Mouse (Mus musculus): ENCODE data around the gene Jmjd4. TPM values are rescaled to one million over a fixed set of nuclear protein-coding genes. Genes with fewer than 3 reads are reported as not detected.

The Jmjd4 gene
- total and polyA plus RNA-seq, 3 experiments, result 9.6 to 15.7 (median 10.2) TPM

DNA sequence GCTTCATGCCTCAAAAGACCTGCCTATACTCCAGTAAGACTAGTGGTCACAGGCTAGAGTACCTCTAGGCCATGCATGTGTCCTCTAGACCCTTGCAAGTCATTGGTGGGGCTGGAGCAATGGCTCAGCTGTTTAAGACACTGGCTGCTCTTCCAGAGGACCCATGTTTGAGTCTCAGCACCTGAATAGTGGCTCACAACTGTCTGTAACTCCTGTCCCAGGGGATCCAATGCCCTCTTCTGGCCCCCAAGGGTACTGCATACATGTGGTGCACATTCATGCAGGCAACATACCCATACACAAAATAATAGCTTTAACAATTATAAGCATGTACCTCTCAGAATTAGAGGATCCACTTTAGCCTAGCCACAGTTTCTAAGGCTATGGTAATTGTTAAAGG is 6.7 kb upstream of the Jmjd4 start:
- dilution Hi-C loops (cut with MboI; ENCODE audit: extremely low pct_ligation_motif_present, extremely low pct_unique_long_range_greater_than_20kb, low sequenced_read_pairs) (no loop called here), in situ Hi-C loops (cut with MboI; ENCODE audit: low pct_ligation_motif_present, low pct_unique_long_range_greater_than_20kb, low sequenced_read_pairs) (no loop called here)
- peaks cover 2% of the 10 kb centered on the region for H3K9me3 ChIP-seq (replicated peaks; ENCODE audit: low read length)

DNA sequence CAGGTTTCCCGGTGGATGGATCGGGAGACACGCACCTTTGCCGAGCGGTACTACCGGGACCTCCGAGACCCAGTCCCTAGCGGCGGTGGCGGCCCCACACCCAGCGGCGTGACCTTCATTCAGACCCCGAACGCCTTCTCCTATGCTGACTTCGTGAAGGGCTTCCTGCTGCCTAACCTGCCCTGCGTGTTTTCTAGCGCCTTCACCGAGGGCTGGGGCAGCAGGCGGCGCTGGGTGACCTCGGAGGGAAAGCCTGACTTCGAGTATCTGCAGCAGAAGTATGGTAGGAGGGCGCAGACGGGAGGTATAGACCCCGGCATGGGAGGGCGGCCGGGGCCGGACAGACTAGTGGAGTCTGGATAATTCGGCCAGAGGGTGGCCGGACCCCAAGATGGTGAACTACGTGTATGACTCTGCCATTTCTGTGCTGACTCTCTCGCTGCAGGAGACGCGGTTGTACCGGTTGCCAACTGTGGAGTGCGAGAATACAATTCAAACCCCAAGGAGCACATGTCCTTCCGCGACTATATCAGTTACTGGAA is 456 bp downstream of the Jmjd4 start:
- peaks cover 19 to 37% of the 10 kb centered on the region in 2 experiments for H3K4me1 ChIP-seq (ENCODE audit: control insufficient read depth in 1 of 2, insufficient read depth in 2 of 2)
- H3K79me2 ChIP-seq (replicated peaks; ENCODE audit: control insufficient read depth, extremely low read depth, insufficient read depth, poor library complexity, severe bottlenecking), result no peaks in the 10 kb centered on the region; the same call in 1 of the 2 replicates
- H3K4me3 ChIP-seq (replicated peaks in 1 of 3; ENCODE audit: low read depth in 2 of 3, low read length in 2 of 3, poor library complexity in 1 of 3), result peak overlapping the region; percentile 77 to 95 (median 84)
- peaks cover 24 to 60% of the 10 kb centered on the region in 2 experiments for H3K36me3 ChIP-seq (replicated peaks in 1 of 2; ENCODE audit: control insufficient read depth in 1 of 2, insufficient read depth in 1 of 2, low read length in 1 of 2)
- in situ Hi-C loops (cut with MboI; ENCODE audit: low pct_ligation_motif_present, low pct_unique_long_range_greater_than_20kb, low sequenced_read_pairs) (no loop called here), dilution Hi-C loops (cut with MboI; ENCODE audit: extremely low pct_ligation_motif_present, extremely low pct_unique_long_range_greater_than_20kb, low sequenced_read_pairs) (no loop called here)
- H3K4me2 ChIP-seq (ENCODE audit: insufficient read depth, low read depth, poor library complexity, severe bottlenecking), result peak overlapping the region; percentile 64
- H3K27ac ChIP-seq (ENCODE audit: insufficient read depth, low read depth), result peak overlapping the region; percentile 29; the same call in 1 of the 2 replicates
- H3K27me3 ChIP-seq (replicated peaks), result no peaks in the 10 kb centered on the region
- H3K9me3 ChIP-seq (replicated peaks; ENCODE audit: low read length), result no peaks in the 10 kb centered on the region
- peak overlapping the region; percentile 57 for H3K9ac ChIP-seq (ENCODE audit: insufficient read depth, low read depth)
- peak; percentile 29 for DNase-seq (ENCODE audit: extremely low read depth)
- no peak for TF ChIP-seq ZMIZ1 (IDR thresholded peaks at IDR 0.05; ENCODE audit: low read depth, low read length)
- TF ChIP-seq UBTF (IDR thresholded peaks at IDR 0.05; ENCODE audit: low read depth, low read length), result 0 out of 2 replicates have a peak, but pooled peaks have one; percentile 40
- TF ChIP-seq MXI1 (IDR thresholded peaks at IDR 0.05; ENCODE audit: low read depth, low read length), result peak; percentile 13; the same call in 1 of the 2 replicates

More for the DNA sequence above, 6.7 kb upstream of the Jmjd4 start:
- no peak overlapping the region for H3K4me3 ChIP-seq (replicated peaks in 1 of 3; ENCODE audit: low read depth in 2 of 3, low read length in 2 of 3, poor library complexity in 1 of 3)
- H3K79me2 ChIP-seq (replicated peaks; ENCODE audit: control insufficient read depth, extremely low read depth, insufficient read depth, poor library complexity, severe bottlenecking), result no peaks in the 10 kb centered on the region
- no peak overlapping the region for H3K4me2 ChIP-seq (ENCODE audit: insufficient read depth, low read depth, poor library complexity, severe bottlenecking)
- DNase-seq (ENCODE audit: extremely low read depth), result no peak
- peaks cover 0 to 7% of the 10 kb centered on the region in 2 experiments; a peak in 1 of 4 replicates for H3K4me1 ChIP-seq (ENCODE audit: control insufficient read depth in 1 of 2, insufficient read depth in 2 of 2)
- TF ChIP-seq CTCF (conservative IDR thresholded peaks at IDR 0.05 in 1 of 2, IDR thresholded peaks at IDR 0.05 in 1 of 2; ENCODE audit: low read depth in 2 of 2, low read length in 2 of 2) (peak; percentile 10 to 44; a peak in 3 of 4 replicates), MYC (IDR thresholded peaks at IDR 0.05; ENCODE audit: low read depth, low read length) (no peak), UBTF (IDR thresholded peaks at IDR 0.05; ENCODE audit: low read depth, low read length) (no peak), TCF12 (IDR thresholded peaks at IDR 0.05; ENCODE audit: low read depth, low read length) (no peak), KAT2A (IDR thresholded peaks at IDR 0.05; ENCODE audit: insufficient replicate concordance, low read length) (no peak), BHLHE40 (IDR thresholded peaks at IDR 0.05; ENCODE audit: low read depth, low read length) (no peak)
- H3K36me3 ChIP-seq (replicated peaks in 1 of 2; ENCODE audit: control insufficient read depth in 1 of 2, insufficient read depth in 1 of 2, low read length in 1 of 2), result peaks cover 18 to 73% of the 10 kb centered on the region in 2 experiments
- no peak overlapping the region for H3K9ac ChIP-seq (ENCODE audit: insufficient read depth, low read depth)
- H3K27ac ChIP-seq (ENCODE audit: insufficient read depth, low read depth), result no peak overlapping the region
- no peaks in the 10 kb centered on the region for H3K27me3 ChIP-seq (replicated peaks)

GRCm38 (mm10) chr11:59451086-59451485 is 1.2 kb downstream of the Jmjd4 start, which contains the start of gene Snap47:
Gene Snap47 (minus strand): TSS chr11:59451186.
- Histone ChIP-seq H3K36me3 (replicated peaks in 1 of 2; ENCODE audit: control insufficient read depth in 1 of 2, insufficient read depth in 1 of 2, low read length in 1 of 2) (peaks cover 31 to 61% of the 10 kb centered on the region in 2 experiments), H3K27me3 (replicated peaks) (no peaks in the 10 kb centered on the region), H3K9me3 (replicated peaks; ENCODE audit: low read length) (no peaks in the 10 kb centered on the region), H3K9ac (ENCODE audit: insufficient read depth, low read depth) (peak within 1 kb of the TSS; percentile 57), H3K79me2 (replicated peaks; ENCODE audit: control insufficient read depth, extremely low read depth, insufficient read depth, poor library complexity, severe bottlenecking) (no peaks in the 10 kb centered on the region; the same call in 1 of the 2 replicates), H3K4me3 (replicated peaks in 1 of 3; ENCODE audit: low read depth in 2 of 3, low read length in 2 of 3, poor library complexity in 1 of 3) (peak within 1 kb of the TSS; percentile 77 to 95 (median 84)), H3K4me2 (ENCODE audit: insufficient read depth, low read depth, poor library complexity, severe bottlenecking) (peak within 1 kb of the TSS; percentile 64), H3K4me1 (ENCODE audit: control insufficient read depth in 1 of 2, insufficient read depth in 2 of 2) (peaks cover 19 to 37% of the 10 kb centered on the region in 2 experiments), H3K27ac (ENCODE audit: insufficient read depth, low read depth) (peak within 1 kb of the TSS; percentile 29; the same call in 1 of the 2 replicates)
- in situ Hi-C loops (cut with MboI; ENCODE audit: low pct_ligation_motif_present, low pct_unique_long_range_greater_than_20kb, low sequenced_read_pairs) (no loop called here), dilution Hi-C loops (cut with MboI; ENCODE audit: extremely low pct_ligation_motif_present, extremely low pct_unique_long_range_greater_than_20kb, low sequenced_read_pairs) (no loop called here)
- DNase-seq (ENCODE audit: extremely low read depth), result no peak
- TF ChIP-seq MXI1 (IDR thresholded peaks at IDR 0.05; ENCODE audit: low read depth, low read length) (no peak), IRF4 (IDR thresholded peaks at IDR 0.05; ENCODE audit: low read depth, low read length) (no peak), SMC3 (IDR thresholded peaks at IDR 0.05; ENCODE audit: low read depth, low read length) (no peak), ZC3H11A (IDR thresholded peaks at IDR 0.05; ENCODE audit: low read depth, low read length) (no peak), MAFK (IDR thresholded peaks at IDR 0.05; ENCODE audit: insufficient replicate concordance, low read length) (no peak), BHLHE40 (IDR thresholded peaks at IDR 0.05; ENCODE audit: low read depth, low read length) (no peak), MAX (IDR thresholded peaks at IDR 0.05; ENCODE audit: low read length) (no peak), RCOR1 (conservative IDR thresholded peaks at IDR 0.05; ENCODE audit: low read depth, low read length) (no peak), USF2 (conservative IDR thresholded peaks at IDR 0.05; ENCODE audit: low read depth, low read length) (no peak), UBTF (IDR thresholded peaks at IDR 0.05; ENCODE audit: low read depth, low read length) (no peak), HCFC1 (IDR thresholded peaks at IDR 0.05; ENCODE audit: low read depth, low read length) (no peak), NELFE (IDR thresholded peaks at IDR 0.05; ENCODE audit: low read depth, low read length) (no peak), RAD21 (IDR thresholded peaks at IDR 0.05; ENCODE audit: low read depth, low read length) (no peak)

Data from CH12.LX (cell line).